Mouse (Mus musculus) G1E (cell line): ENCODE measurements around the gene Synpo2l.

Source experiments
- CTCF ChIP-seq: IDR thresholded peaks from 2 replicates; pipeline ENCODE4 v1.5.1; 2012; ENCODE audit warnings: low read depth, low read length, inconsistent platforms, mixed read lengths
- GATA1 ChIP-seq: IDR thresholded peaks from 2 replicates; pipeline ENCODE4 v1.6.1; 2012; ENCODE audit warnings: borderline replicate concordance, low read length, inconsistent platforms, mixed read lengths
- GATA2 ChIP-seq: IDR thresholded peaks from 2 replicates; pipeline ENCODE4 v1.6.1; 2012; ENCODE audit warnings: low read depth, low read length, inconsistent platforms, borderline replicate concordance
- POLR2AphosphoS5 ChIP-seq: IDR thresholded peaks from 2 replicates; pipeline ENCODE4 v1.6.1; 2012; ENCODE audit warnings: low read depth, low read length, inconsistent platforms; ENCODE audit not compliant: insufficient replicate concordance
- TAL1 ChIP-seq: conservative IDR thresholded peaks from 2 replicates; pipeline ENCODE4 v1.6.1; 2012; ENCODE audit warnings: low read depth, low read length, inconsistent platforms, mixed read lengths

DNA sequence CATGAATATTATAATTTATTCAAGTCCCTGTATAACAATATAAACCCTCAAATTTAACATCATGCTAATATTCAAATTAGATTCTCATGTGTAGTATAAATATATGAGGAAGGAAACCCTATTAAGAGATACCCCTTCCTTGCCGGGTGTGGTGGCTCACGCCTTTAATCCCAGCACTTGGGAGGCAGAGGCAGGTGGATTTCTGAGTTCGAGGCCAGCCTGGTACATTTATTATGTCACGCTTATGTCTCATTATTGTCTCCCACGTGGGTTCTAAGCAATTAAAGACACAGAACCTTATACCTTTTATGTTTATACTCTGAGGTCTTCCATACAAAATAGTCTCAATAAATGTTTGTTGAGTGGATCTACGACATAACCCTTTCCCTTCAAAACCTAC is 29.5 kb downstream of the Synpo2l start:
- TF ChIP-seq CTCF, result no peak
- TF ChIP-seq GATA2, result no peak
- no peak for TF ChIP-seq TAL1
- TF ChIP-seq POLR2AphosphoS5, result no peak
- no peak for TF ChIP-seq GATA1
